Mouse (Mus musculus): Measurements from ENCODE around the gene Mipep.

DNA sequence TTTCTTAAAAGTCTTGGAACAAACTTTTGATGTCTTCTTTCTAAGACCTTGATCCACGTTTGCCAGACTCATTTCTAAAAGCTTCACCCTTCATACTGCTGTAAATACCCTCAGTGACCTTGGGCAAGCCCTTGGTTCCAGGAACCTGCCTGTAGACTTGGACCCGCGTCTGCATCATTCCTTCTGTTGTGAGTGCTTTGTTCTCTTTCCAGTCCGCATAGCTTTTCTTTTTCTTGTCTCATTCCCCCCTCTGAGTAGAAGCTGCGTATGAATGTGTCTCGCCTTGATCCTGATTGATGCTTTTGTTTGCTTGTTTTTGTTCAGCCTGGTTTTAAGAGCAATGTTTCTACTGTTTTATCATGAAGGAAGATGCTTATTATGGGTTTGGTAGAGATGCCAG lies 52.3 kb downstream of the Mipep start:
- TF ChIP-seq POLR2A (IDR thresholded peaks at IDR 0.05; ENCODE audit: insufficient read depth, low read depth, low read length) (no peak), CTCF (IDR thresholded peaks at IDR 0.05; ENCODE audit: insufficient read depth, low read depth, low read length) (no peak)
